Mouse (Mus musculus): ENCODE results near the gene Myo10. TPM values are rescaled to one million over a fixed set of nuclear protein-coding genes. Genes with fewer than 3 reads are reported as not detected.
"Not testable (repeated sequence)": the region's sequence is repeated elsewhere in the genome, so short reads cannot be mapped to it uniquely, and the experiment has no call there.

Gene Myo10
- total RNA-seq, 4 experiments from 2014 or later: 59.0 to 68.5 (median 62.0) TPM

- DNase-seq: no peak
Observed at GRCm38 (mm10) chr15:25692254-25692950, 70.1 kb downstream of the Myo10 start.

DNA sequence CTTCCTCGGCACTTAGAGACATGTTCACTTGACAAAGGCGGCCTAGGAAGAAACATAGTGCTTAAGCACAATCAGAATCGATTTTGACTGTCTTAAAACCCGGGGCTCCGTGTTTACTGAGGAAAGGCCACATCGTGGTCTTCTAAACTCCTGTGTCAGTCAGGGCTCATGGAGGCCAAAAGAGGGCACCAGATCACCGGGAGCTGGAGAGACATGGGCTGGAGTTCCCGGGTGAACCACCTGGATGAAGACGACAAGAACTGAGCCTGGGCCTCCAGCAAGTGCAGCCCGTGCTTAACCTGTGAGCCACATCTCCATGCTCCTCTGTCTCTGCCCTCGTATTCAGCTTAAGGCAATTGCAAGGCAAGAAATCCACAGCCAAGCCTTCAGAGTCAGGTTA lies 71.4 kb downstream of the Myo10 start:
- no peak for DNase-seq

DNA sequence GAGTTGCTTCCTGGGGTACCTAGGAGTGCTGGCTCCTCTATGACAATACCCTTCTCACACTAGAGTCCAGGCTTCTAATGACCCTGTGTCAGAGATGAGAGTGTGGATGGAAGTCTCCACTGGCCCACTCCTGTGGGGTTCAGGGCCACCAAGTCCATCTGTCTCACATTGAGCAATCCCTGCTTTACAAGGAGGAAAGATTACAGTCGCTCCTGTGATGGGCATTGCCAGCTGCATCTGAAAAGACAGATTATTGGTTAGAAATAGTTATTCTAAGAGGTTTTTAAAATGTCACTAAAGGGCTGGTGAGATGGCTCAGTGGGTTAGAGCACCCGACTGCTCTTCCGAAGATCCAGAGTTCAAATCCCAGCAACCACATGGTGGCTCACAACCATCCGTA lies 72.4 kb downstream of the Myo10 start:
- no peak for DNase-seq

DNA sequence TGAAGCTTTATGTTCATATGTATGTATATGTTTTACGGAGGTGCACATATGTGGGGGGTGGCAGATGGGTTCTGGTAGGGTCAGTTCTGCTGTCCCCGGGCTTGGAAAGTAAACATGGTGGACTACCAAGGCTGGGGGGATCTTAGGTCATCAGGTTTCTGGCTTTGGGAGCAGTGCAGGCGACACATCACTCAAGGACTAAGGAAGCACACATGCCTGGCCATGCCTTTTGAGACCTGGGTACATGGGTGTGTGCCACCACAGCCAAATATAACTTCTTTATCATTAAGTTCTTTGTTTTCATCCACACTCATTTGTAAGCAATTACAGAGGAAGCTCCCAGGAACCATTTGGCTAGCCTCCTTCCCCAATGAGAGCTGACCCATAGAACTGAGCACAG lies 72.9 kb downstream of the Myo10 start:
- DNase-seq: no peak

DNA sequence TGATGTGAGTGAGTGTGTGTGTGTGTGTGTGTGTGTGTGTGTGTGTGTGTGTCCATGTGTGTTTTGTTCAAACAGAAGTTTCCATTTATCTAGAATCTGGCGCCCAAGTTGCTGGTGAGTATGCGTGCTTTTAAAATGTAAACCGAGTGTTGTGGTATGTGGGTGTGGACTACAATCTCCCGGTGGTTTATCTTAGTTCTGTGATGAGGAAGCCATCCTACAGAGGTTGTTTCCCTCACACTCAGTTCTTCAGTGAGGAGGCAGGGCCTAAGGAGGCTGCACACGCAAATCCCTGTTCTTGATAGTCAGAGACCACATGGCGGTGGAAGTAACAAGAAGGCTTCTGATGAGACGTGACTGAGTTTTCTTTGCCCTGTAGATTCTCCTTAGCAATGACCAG lies 73.6 kb downstream of the Myo10 start:
- DNase-seq: no peak

DNA sequence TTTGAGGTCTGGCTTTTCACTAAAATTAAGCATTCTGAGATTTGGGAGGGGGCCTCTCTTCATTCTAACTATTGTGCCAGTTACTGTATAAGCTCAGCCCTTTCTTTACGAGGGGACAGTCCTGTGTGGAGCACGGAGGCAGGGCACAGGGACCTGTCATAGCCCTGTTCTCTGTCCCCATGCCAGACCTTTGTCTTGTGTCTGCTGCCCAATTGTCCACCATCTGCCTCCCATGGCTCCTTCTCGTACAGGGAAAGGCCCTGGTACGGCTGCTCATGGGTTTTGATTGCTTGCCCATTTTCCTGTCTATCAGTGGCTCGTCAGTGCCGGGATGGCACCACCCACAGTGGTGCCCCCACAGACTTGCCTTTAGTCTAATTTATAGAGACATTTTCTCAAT lies 74.3 kb downstream of the Myo10 start:
- no peak for DNase-seq

DNA sequence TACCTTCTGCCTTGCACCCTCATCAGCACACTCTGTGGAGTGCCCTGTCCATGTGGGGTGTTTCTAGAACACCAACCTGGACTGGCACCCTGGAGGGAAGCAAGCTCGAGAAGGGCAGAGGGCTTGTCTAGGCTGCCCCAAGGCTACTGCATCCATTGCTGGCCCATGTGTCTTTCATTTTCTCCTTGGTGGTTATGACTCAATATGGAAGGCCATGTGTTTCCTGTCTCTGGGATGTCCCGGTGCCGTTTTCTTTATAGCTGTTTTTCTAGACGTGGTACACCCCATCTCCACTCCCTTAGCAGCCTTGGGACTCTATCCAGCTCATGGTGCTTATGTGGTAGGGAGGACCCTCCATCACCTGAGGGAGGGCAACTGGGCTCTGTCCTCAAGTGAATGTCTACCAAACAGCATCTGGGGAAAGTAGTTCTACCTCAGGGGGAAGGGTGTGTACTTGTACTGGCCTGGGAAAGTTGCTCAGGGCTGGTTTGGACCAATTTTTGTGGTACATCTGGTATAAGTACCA lies 76.8 kb downstream of the Myo10 start:
- DNase-seq: no peak

DNA sequence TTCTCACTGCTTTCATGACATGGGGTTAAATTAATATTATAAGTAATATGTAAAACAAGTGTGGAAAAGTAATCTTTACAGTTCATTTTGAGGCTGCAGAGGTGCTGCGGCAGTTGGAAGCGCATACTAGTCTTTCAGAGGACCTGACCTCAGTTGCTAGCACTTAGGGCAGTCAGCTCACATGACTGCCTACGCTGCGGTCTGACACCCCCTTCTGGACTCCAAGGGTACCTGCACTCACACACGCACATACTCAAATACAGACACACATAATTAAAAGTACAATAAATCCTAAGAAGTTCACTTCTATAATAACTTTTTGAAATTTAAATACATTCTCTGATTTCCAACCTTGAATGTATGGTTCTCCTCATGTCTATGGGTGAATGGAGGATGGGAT lies 80.3 kb downstream of the Myo10 start:
- DNase-seq: no peak

DNA sequence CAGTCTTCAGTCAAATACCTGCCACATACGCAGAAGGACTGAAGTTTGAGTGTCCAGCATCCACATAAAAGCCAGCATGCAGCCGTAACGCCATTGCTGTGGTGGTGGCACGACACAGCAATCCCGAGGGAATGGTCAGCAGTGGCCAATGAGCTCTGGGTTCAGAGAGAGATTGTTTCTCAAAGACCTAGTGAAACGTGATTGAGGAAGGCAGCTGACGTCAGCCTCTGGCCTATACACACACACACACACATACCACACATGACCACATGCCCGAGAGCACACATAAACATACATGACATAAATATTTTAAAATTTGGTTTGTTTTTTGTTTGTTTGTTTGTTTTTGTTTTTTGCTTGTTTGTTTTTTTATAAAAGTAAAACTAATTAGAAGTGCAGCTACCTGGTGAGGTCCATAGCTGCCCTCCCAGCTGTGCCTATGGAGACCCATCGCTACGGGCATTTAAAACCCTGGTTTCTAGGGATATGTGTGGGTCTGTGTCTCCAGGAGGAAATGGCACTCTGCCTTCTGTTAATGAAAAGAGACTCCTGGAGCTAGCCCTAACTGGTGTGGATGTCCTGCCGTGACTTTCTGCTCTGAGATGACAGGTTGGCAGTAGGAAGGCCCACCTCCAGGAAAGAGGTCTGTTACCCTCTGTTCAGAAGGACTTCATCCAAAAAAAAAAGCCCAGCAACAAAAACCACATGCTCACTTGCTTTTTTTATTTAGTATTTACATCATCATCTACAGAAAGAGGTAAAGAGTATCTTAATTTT lies 82.7 kb downstream of the Myo10 start:
- no peak for DNase-seq

DNA sequence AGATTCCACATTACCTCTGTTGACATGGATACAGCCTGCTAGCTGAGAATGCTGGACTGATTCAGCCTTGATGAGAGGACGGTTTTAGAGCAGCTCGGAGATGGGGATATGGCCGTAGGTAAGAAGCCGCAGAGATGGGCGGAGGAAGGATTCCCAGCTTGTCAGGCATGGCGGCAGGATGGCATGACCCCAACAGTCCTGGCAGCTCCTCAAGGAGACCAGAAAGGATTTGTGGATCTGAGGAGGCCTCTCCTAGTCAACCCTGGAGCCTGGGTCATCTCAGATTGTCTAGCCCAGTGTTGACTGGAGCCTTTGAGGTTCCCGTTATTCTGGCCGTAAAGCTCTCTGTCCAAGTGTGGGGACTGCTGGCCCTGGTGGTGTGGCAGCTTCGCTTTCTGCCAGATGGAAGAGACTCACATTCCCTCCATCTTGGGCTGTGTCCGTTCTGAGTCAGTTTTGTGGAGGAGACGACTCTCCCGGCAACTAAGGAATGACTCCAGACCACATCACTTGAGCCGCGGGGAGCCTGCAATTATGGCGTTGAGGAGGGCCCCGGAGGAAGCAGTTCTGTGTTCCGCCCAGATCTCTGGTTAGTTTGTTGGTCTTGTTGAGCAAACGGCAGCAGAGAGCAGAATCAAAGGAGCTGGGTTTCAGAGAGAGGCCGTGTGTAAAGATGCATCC lies 84.7 kb downstream of the Myo10 start:
- no peak for DNase-seq

GRCm38 (mm10) chr15:25707891-25708290 lies 85.6 kb downstream of the Myo10 start:
- no peak for DNase-seq

- no peak for DNase-seq
Observed at GRCm38 (mm10) chr15:25710876-25711275, 88.6 kb downstream of the Myo10 start.

- no peak for DNase-seq
Observed at GRCm38 (mm10) chr15:25712877-25713276, 90.6 kb downstream of the Myo10 start.

DNA sequence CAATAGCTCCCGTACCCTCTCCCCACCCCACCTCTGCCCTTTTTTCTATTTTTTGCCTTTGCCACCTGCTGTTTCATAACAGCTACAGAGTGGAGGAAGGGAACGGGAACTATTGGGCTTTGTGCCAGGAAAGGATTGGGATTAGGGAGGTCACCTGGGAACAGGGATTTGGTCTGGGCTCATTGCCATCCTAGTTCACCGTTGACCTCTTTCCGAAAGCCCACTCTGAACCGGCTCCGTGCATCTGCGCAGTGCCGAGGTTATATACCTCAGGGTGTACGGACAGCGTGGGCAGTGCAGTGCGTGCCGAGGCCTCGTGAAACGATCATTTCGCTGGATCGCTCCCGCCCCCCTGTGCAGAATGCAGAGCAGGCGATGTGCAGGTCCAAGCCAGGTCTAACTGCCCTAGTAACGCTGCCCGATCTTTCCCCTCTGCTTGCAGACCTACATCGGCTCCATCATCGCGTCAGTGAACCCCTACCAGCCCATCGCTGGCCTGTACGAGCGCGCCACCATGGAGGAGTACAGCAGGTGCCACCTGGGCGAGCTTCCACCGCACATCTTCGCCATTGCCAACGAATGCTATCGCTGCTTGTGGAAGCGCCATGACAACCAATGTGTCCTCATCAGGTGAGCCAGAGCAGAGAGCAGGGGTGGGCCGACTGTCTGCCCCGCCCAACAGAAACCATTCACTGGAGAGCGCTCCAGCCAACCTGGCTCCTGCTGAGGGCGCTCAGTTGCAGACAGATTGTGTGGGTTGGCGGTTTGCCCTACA lies 91.4 kb downstream of the Myo10 start:
- no peak for DNase-seq

DNA sequence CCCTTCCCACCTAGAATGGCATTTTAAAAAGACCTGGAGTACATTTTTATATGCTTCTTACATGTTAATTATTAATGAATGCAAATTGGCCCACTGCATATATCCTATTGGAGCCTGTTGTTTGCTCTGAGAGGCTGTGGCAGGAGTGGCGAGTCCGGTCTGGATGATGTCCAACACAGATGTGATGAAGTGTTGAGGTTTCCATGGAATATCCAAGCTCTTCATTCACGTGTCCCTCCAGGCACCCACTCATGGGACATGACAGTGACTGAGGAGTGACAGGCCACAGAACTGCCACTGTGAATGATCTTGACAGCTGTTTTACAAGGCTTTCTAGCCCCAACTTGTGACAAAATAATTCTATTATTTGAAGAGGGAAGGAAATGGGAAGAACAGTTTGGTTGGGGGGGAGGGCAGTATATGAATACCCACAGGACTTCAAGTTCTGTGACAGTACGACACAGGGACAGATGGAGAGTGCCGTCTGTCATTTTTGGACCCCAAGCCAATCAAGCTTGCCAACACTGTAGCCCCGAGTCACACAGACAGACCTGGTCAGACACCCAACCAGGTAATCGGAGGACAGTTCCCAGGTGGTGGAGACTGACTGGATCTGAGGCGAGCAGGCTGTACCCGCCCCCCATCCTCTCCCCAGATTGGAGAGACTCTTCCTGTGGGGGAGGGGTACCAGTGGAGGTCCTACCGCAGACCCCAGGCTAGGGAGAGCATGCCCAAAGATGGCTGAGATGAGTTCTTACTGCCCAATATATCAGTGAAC lies 93.1 kb downstream of the Myo10 start:
- no peak for DNase-seq

- DNase-seq: no peak
Observed at GRCm38 (mm10) chr15:25715996-25716395, 93.7 kb downstream of the Myo10 start.

- DNase-seq: peak; percentile 63
Observed at GRCm38 (mm10) chr15:25717006-25717405, 94.7 kb downstream of the Myo10 start.

DNA sequence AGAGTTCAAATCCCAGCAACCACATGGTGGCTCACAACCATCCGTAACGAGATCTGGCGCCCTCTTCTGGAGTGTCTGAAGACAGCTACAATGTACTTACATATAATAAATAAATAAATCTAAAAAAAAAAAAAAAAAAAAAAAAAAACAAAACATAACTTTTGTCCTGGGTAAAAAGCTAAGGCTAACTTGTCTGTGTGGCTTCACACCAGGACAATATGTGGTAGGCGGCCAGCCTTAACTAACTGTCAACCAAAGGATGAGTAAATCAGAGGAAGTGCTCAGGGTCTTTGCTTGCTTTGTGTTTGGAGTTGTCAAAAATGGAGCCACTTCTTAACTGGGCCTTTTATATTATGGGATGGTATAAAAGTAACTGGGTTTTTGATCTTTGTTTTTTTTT lies 95.8 kb downstream of the Myo10 start:
- DNase-seq: not testable (repeated sequence)

DNA sequence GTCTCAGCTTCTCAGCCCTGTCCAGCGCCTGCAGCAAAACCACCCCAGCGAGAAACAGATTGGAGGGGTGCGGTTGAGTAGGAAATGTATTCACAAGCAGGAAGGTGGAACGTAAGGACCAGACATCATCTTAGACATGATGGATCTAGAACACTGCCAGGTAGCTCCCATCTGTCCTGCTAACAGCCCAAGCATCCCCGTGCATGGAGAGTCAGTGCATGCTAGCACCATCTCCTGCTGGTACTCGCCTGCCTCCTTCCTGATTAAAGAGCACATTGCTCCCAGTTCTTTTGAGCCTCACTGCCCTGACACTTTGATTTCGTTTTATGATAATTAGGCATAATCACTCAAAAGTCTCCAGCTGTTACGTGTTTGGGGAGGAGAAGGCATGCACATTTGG lies 96.9 kb downstream of the Myo10 start:
- DNase-seq: no peak

GRCm38 (mm10) chr15:25720263-25720662 lies 97.9 kb downstream of the Myo10 start:
- no peak for DNase-seq

- DNase-seq: no peak
Observed at GRCm38 (mm10) chr15:25723281-25724113, 101.2 kb downstream of the Myo10 start.

Data from adrenal gland, adult 8-10 months (tissue).